Mouse (Mus musculus) heart, embryonic 11.5 days (tissue): ENCODE results near the gene Cbx1. TPM values are rescaled to one million over a fixed set of nuclear protein-coding genes. Genes with fewer than 3 reads are reported as not detected.

ENCODE experiments used
- ATAC-seq: fragments of 200-750 bp; cut with Nextera tagmentation; replicated peaks from 2 replicates; pipeline ENCODE4 v1.8.0; 2017; ENCODE audit warnings: moderate library complexity; ENCODE audit not compliant: insufficient number of reproducible peaks, low FRiP score, low TSS enrichment
- H3K27ac ChIP-seq: fragments of 300-500 bp; sonication (generic); 2 replicates; pipeline ENCODE4 v1.5.1; 2014; ENCODE audit warnings: mild to moderate bottlenecking, low read depth, low read length
- H3K27me3 ChIP-seq: fragments of 300-500 bp; sonication (generic); 2 replicates; pipeline ENCODE4 v1.6.1; 2014; ENCODE audit warnings: mild to moderate bottlenecking, low read length, mixed read lengths; ENCODE audit not compliant: control insufficient read depth, insufficient read depth
- H3K36me3 ChIP-seq: fragments of 300-500 bp; sonication (generic); 2 replicates; pipeline ENCODE4 v1.6.1; 2014; ENCODE audit warnings: mild to moderate bottlenecking, low read length, moderate library complexity, mixed read lengths; ENCODE audit not compliant: control insufficient read depth, insufficient read depth
- H3K4me1 ChIP-seq: fragments of 300-500 bp; sonication (generic); 2 replicates; pipeline ENCODE4 v1.6.1; 2014; ENCODE audit warnings: low read length; ENCODE audit not compliant: control insufficient read depth, insufficient read depth
- H3K4me2 ChIP-seq: fragments of 300-500 bp; sonication (generic); 2 replicates; pipeline ENCODE4 v1.6.1; 2014; ENCODE audit warnings: mild to moderate bottlenecking, moderate library complexity
- H3K4me3 ChIP-seq: fragments of 300-500 bp; sonication (generic); 2 replicates; pipeline ENCODE4 v1.5.1; 2014; ENCODE audit warnings: low read depth, low read length
- H3K9ac ChIP-seq: fragments of 300-500 bp; sonication (generic); 2 replicates; pipeline ENCODE4 v1.6.1; 2014; ENCODE audit warnings: mild to moderate bottlenecking, low read depth, low read length, moderate library complexity
- H3K9me3 ChIP-seq: fragments of 300-500 bp; sonication (generic); replicated peaks from 2 replicates; pipeline ENCODE4 v1.6.1; 2016; ENCODE audit warnings: low read length; ENCODE audit not compliant: control insufficient read depth
- WGBS: fragments of 180-500 bp; shearing (Covaris S2); extraction: QIAGEN DNeasy Blood & Tissue Kit; methylation state at CpG from one replicate; pipeline ENCODE4 v1.1.7; 2014; ENCODE audit not compliant: insufficient replicate concordance; 5-methylcytosine and 5-hydroxymethylcytosine counted together
- polyA plus RNA-seq: library from polyadenylated mRNA; unstranded; fragments of >200 nt; fragmentation: Nextera tagmentation; extraction: Ambion mirVana; gene quantifications from 2 replicates; pipeline ENCODE4 v1.2.1, GENCODE M21; 2014

Cbx1 gene
- polyA plus RNA-seq, 1 experiment from 2014 or later: 60.0 TPM

DNA sequence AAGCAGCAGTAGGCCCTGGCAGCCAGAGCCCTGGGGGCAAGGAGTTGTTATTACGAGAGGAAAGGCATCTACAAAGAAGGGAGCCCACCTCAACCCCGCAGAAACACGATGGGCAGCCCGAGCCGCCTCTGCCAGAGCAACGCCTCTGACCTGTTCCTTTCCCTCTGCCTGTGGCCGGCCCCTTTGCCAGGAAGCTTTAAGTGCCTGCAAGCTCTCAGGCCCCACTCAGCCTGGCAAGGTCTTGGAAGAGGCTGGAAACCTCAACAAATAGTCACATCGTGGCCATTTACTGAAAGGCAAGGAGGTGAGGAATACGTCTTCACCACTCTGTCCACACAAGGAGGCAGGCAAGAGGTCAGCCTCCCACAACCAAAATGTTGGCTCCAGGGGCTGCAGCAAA lies 20.7 kb upstream of the Cbx1 start:
- H3K9me3 ChIP-seq: no peaks in the 10 kb centered on the region
- H3K4me1 ChIP-seq: no peaks in the 10 kb centered on the region
- ATAC-seq: no peak
- H3K4me3 ChIP-seq: no peak overlapping the region
- H3K27ac ChIP-seq: no peak overlapping the region
- H3K4me2 ChIP-seq: no peak overlapping the region
- 53% methylated on average over 9 of the region's 9 CpGs for WGBS
- peaks cover 25% of the 10 kb centered on the region for H3K36me3 ChIP-seq
- H3K9ac ChIP-seq: no peak overlapping the region
- H3K27me3 ChIP-seq: no peaks in the 10 kb centered on the region

DNA sequence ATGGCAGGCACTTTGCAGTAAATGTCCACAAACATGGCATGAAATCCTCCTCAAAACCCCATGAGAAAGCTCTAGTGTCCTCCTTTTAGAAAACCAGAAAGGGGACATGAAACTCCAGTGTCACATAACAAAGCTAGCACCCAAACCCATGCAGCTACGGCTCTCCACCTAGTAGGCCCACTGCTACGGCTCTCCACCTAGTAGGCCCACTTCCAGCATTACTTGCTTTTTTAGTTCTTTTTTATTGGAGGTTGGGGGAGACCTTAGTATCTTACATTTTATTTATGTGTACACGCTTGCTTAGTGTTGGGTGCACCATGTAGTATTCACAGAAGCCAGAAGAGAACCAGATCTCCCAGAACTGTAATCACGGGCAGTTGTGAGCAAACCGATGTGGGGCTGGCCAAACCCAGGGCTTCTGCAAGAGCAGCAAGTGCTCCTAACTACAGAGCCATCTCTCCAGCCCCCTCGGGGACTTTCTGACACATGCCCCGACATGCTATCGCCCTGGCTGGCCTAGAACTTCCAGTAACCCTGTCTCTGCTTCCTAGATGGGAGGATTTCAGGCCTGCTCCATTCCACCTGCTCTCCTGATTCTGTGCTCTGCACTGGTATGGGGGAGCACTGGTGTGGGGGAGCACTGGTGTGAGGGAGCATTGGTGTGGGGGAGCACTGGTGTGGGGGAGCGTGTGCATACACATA lies 17.5 kb upstream of the Cbx1 start:
- 91% methylated on average over 9 of the region's 9 CpGs for WGBS
- H3K9ac ChIP-seq: no peak overlapping the region
- no peak overlapping the region for H3K4me3 ChIP-seq
- H3K36me3 ChIP-seq: peaks cover 25% of the 10 kb centered on the region
- H3K4me2 ChIP-seq: no peak overlapping the region
- H3K9me3 ChIP-seq: no peaks in the 10 kb centered on the region
- H3K27ac ChIP-seq: no peak overlapping the region
- ATAC-seq: no peak
- no peaks in the 10 kb centered on the region for H3K27me3 ChIP-seq
- peaks cover 1% of the 10 kb centered on the region; the same call in 1 of the 2 replicates for H3K4me1 ChIP-seq

DNA sequence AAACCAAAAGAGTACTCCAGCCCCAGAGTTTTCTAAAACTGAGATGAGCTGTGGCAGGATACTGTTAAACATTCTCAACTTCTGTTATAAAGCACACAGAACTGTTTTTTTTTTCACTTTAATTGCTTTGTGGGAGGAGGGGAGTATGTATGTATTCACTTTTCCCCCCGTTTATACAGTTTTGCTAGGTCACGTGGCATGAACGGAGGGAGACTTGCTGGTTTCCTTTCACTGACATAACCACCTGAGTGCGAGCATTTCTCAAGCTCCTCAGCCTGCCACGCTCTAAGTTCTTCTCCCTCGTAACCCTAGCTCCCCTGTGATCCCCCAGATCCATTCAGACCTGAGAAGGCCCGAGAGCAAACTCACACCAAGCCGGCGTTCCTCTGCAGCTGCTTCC lies 16.5 kb upstream of the Cbx1 start:
- Histone ChIP-seq H3K4me1 (peaks cover 6% of the 10 kb centered on the region; the same call in 1 of the 2 replicates), H3K27me3 (no peaks in the 10 kb centered on the region), H3K4me3 (no peak overlapping the region), H3K4me2 (no peak overlapping the region), H3K27ac (no peak overlapping the region), H3K9me3 (no peaks in the 10 kb centered on the region), H3K9ac (no peak overlapping the region), H3K36me3 (peaks cover 25% of the 10 kb centered on the region)
- 87% methylated on average over 9 of the region's 9 CpGs for WGBS
- ATAC-seq: no peak

DNA sequence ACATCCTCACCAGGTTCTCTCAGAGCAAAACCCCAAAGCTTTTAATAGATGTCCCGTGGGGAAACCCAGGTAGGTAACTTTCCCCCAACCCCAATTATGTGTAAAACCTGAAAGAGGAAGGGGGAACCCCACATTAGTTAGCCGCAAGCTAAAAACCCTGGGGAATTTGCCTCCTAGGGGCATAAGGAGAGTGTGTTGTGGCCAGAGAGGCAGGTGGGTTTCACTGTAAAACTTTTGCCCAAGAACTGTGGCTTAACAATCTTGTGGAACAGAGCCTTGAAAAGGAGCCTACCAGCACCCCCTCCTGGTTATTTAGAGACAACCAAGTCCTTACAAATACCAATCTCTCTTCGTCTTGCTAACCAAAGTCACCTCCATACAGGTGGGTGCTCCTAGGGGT lies 14.4 kb upstream of the Cbx1 start:
- no peak overlapping the region for H3K27ac ChIP-seq
- no peak overlapping the region for H3K9ac ChIP-seq
- H3K9me3 ChIP-seq: no peaks in the 10 kb centered on the region
- H3K4me2 ChIP-seq: no peak overlapping the region
- H3K36me3 ChIP-seq: peaks cover 19% of the 10 kb centered on the region
- H3K4me3 ChIP-seq: no peak overlapping the region
- ATAC-seq: no peak
- H3K27me3 ChIP-seq: no peaks in the 10 kb centered on the region
- 77% methylated on average over 3 of the region's 3 CpGs for WGBS
- peaks cover 6% of the 10 kb centered on the region; the same call in 1 of the 2 replicates for H3K4me1 ChIP-seq

DNA sequence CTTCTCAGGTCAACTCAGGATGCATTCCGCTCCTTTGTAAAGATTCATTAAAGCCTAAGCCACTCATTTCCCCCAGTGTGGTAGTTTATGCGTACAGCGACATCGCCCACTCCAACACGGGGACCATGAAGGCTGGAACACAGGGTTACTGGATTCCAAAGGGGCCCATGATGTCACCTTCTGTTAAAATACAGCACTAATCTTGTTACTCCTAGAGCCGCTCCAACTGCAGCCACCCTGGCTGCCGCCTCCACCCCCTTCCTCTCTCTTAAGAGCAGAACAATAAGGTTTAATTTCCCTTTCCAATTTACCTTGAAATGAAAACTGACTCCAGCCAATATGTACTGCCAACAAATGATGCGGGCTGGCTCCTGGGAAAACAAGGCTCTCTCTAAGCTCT lies 13.9 kb upstream of the Cbx1 start:
- Histone ChIP-seq H3K4me1 (peaks cover 6% of the 10 kb centered on the region; the same call in 1 of the 2 replicates), H3K4me3 (no peak overlapping the region), H3K9me3 (no peaks in the 10 kb centered on the region), H3K36me3 (peaks cover 15% of the 10 kb centered on the region), H3K9ac (no peak overlapping the region), H3K4me2 (no peak overlapping the region), H3K27me3 (no peaks in the 10 kb centered on the region), H3K27ac (no peak overlapping the region)
- WGBS: 80% methylated on average over 8 of the region's 8 CpGs
- no peak for ATAC-seq

DNA sequence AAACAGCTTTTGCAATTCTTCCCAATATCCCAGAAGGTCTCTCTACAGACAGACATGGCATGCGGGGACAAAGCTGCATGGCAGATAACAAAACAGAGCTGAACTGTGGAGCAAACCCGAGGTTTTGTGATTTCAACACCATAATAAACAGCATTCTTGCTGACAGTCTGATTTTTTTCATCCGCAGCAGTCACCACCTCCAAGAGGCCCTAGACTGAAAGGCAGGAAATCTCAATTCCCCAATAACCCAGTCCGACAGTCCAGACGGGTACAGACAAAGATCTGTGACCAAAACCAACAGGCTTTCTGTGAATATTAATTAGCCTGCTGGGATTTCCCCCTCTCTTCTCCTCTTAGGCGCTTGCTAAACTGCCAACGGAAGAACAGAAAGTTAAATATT lies 13.3 kb upstream of the Cbx1 start:
- ATAC-seq: no peak
- 79% methylated on average over 7 of the region's 7 CpGs for WGBS
- Histone ChIP-seq H3K4me2 (no peak overlapping the region), H3K4me3 (no peak overlapping the region), H3K9ac (no peak overlapping the region), H3K9me3 (no peaks in the 10 kb centered on the region), H3K36me3 (peaks cover 9% of the 10 kb centered on the region), H3K27me3 (no peaks in the 10 kb centered on the region), H3K27ac (no peak overlapping the region), H3K4me1 (peaks cover 6% of the 10 kb centered on the region; the same call in 1 of the 2 replicates)

DNA sequence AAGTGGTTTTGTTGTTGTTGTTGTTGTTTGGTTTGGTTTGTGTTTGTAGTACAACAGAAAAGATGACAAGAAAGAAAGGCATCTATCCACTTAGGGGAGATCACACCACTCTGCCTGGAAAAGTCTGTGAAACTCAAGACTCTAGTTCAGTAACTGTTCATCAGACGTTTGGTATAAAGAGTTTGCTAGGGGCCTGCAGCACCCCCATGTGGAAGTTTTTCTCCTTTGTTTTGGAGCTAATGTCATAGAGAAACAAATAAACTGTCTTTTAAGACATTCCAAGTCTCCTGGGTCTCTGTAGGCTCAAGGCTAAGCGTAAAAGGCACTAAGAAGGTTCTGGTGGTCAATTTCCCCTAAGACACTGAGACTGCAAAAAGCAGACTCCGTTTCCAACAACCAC lies 12.9 kb upstream of the Cbx1 start:
- WGBS: 50% methylated on average over 3 of the region's 3 CpGs
- H3K27me3 ChIP-seq: no peaks in the 10 kb centered on the region
- no peak for ATAC-seq
- H3K36me3 ChIP-seq: peaks cover 8% of the 10 kb centered on the region
- no peaks in the 10 kb centered on the region for H3K9me3 ChIP-seq
- no peak overlapping the region for H3K27ac ChIP-seq
- no peak overlapping the region for H3K4me3 ChIP-seq
- H3K4me1 ChIP-seq: peaks cover 6% of the 10 kb centered on the region; the same call in 1 of the 2 replicates
- H3K4me2 ChIP-seq: peak overlapping the region; percentile 90
- H3K9ac ChIP-seq: no peak overlapping the region

DNA sequence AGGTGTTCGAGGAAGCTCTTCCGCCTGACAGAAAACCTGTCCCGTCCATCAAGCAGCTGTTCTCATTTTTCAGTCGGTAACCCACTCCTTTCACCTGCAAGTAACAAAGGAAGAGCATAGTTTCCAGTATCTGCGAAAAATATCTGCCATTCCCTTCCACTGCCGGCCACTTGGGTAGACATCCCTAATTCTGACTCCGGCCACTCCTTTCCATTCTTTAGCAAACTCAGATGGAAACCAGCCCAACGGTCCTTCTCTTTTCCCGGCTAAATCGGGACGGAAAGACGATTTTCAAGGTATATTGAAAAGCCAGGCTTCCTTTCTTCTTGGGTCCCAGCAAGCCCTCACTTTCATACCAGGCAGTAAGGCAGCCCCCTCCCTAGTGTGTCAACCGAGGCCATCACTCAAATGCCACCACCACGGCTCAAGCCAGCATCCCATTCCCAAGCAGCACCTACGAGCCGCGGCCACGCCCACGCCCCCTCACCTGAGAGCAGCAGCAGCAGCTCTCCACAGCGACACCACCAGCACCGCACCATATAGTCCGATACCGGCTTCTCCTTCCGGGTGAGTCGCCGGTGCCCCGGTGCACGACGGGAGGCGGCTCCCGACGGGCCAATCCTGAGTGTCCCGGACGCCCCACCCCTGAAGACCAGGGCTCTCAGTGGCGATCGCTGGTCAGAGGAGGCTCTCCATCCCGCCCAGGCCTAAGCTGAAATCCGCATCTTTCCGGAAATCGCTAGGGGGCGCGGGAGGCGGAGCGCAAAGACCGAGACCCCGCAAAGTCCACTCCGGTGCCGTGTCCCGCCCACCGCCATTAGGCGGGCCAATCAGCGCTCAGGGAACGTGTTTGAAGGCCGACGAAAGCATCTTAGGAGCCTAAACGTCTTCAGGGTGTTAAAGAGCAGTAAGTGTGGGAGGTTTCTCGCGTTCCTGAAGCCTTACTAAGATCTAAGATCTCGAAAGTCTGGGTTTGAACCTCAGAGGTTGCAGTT lies 11.7 kb upstream of the Cbx1 start, which contains the start of gene Snx11:
Gene Snx11, minus strand, starts transcription at position 592 of the 995 bp plus-strand sequence.
- Histone ChIP-seq H3K36me3 (peaks cover 1% of the 10 kb centered on the region; the same call in 1 of the 2 replicates), H3K9me3 (no peaks in the 10 kb centered on the region), H3K4me3 (peak within 1 kb of the TSS; percentile 69), H3K27ac (peak within 1 kb of the TSS; percentile 57), H3K4me2 (peak within 1 kb of the TSS; percentile 90), H3K9ac (peak within 1 kb of the TSS; percentile 64), H3K27me3 (no peaks in the 10 kb centered on the region), H3K4me1 (peaks cover 6% of the 10 kb centered on the region; the same call in 1 of the 2 replicates)
- ATAC-seq: peak; percentile 98
- WGBS: 2% methylated on average over 59 of the region's 59 CpGs
